Mouse (Mus musculus): ENCODE results near the gene Abca6.

The Abca6 gene

GRCm38 (mm10) chr11:110196561-110197306, 54.8 kb downstream of the Abca6 start:
- no peak for DNase-seq (ENCODE audit: extremely low spot score, low read depth, low spot score)

- no peak for DNase-seq (ENCODE audit: extremely low spot score, low read depth, low spot score)
These were observed 56.3 kb downstream of the Abca6 start for GRCm38 (mm10) chr11:110195310-110195709.

GRCm38 (mm10) chr11:110171212-110171611, 80.4 kb downstream of the Abca6 start:
- DNase-seq (ENCODE audit: extremely low spot score, low read depth, low spot score) = no peak

GRCm38 (mm10) chr11:110167459-110168251, 83.9 kb downstream of the Abca6 start, which contains the start of gene Abca9:
Abca9 (minus strand) TSS chr11:110168196.
- no peak for DNase-seq (ENCODE audit: extremely low spot score, low read depth, low spot score)

GRCm38 (mm10) chr11:110165822-110166221, 85.8 kb downstream of the Abca6 start:
- DNase-seq (ENCODE audit: extremely low spot score, low read depth, low spot score) = no peak

GRCm38 (mm10) chr11:110165409-110165808, 86.2 kb downstream of the Abca6 start:
- DNase-seq (ENCODE audit: extremely low spot score, low read depth, low spot score) = no peak

- no peak for DNase-seq (ENCODE audit: extremely low spot score, low read depth, low spot score)
These were observed 94.5 kb downstream of the Abca6 start for GRCm38 (mm10) chr11:110157059-110157458.

GRCm38 (mm10) chr11:110155985-110156384, 95.6 kb downstream of the Abca6 start:
- DNase-seq (ENCODE audit: extremely low spot score, low read depth, low spot score) = no peak

- DNase-seq (ENCODE audit: extremely low spot score, low read depth, low spot score) = no peak
These were observed 103.9 kb downstream of the Abca6 start for GRCm38 (mm10) chr11:110147640-110148039.

GRCm38 (mm10) chr11:110145421-110145820, 106.2 kb downstream of the Abca6 start:
- no peak for DNase-seq (ENCODE audit: extremely low spot score, low read depth, low spot score)

GRCm38 (mm10) chr11:110130760-110131159, 120.8 kb downstream of the Abca6 start:
- no peak for DNase-seq (ENCODE audit: extremely low spot score, low read depth, low spot score)
